Mouse (Mus musculus) spleen, postnatal 36 days (tissue): ENCODE measurements at regions not wholly inside any gene's neighbourhood (a gene's known extent, or its start where the extent isn't known, plus 50 kb on each side); places are given as distances from the start of the nearest gene placed in this dataset.

Experiments
- DNase-seq, 2 experiments: peaks; one replicate each; pipeline ENCODE4 v3.0.0; 2022; ENCODE audit warnings: low spot score in 2 of 2, mixed read lengths in 1 of 2

DNA sequence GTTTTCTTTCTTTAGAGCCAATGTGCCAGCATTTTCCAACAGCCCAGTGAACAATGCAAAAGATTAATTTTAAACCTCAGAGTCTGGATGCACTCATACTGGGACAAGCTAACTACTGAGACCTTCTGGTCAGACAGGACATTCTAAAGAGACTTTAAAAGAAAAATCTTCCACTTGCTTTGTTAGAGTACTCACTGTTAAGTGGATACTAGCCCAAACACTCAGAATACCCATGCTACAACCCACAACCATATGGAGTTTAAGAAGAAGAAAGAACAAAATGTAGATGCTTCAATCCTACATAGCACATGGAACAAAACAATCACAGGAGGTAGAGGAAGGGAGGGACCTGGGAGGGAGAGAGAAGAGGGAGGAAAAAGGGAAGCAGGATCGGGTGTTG is 167.3 kb upstream of the Slc35b3 start:
- DNase-seq: no peak

DNA sequence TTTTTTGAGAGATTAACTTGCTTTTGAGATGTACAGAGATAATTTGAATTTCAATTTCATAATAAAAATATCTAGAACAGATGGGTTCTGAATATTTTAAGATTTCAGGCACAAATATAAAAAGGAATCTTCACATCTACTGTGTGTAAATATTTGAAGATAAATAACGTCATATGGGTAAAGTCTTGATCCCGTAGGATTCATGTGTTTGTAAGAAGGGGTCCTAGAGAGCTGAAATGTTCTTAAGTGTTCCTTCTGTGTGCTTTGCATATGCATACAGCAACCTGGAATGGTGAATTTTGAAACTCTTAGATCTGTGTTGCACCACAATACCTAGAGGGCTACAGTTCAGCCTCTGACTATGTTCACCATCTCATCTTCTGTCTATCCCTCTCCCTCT is 131.4 kb upstream of the Slc35b3 start:
- DNase-seq: no peak

GRCm38 (mm10) chr13:39084544-39084943 is 123.9 kb upstream of the Slc35b3 start:
- no peak for DNase-seq

GRCm38 (mm10) chr13:39074211-39074610 is 113.5 kb upstream of the Slc35b3 start:
- DNase-seq: no peak

DNA sequence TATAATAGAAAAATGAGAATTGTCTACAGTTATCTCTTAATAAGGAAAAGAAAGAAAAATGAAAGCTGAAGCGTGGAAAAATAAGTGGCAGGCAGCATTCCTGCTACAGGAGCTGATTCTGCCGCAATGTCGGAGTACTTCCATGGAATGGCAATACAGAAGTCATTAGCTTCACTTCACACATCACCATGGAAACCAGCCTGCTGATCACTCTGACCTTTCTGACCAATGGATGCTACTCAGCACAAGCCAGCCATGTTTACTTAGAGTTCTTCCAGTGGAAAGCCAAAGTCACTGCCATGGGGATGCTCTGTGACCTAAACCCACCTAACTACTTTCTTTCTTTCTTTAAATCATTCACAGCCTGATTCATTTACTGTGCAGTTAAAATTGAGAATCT is 71.6 kb upstream of the Slc35b3 start:
- no peak for DNase-seq

- DNase-seq: no peak
Measured at GRCm38 (mm10) chr13:39020168-39020567, 59.5 kb upstream of the Slc35b3 start.

GRCm38 (mm10) chr13:39011696-39012095 is 51.0 kb upstream of the Slc35b3 start:
- peak; percentile 22 to 43 for DNase-seq
